Mouse (Mus musculus) heart, adult 18-20 months (tissue): Measurements from ENCODE around the gene Foxo3. TPM values are rescaled to one million over a fixed set of nuclear protein-coding genes. Genes with fewer than 3 reads are reported as not detected.

Source experiments
- DNase-seq, 2 experiments: peaks; one replicate each; pipeline ENCODE4 v3.0.0; 2021 to 2022; ENCODE audit warnings: mixed read lengths in 1 of 2
- long read RNA-seq, 2 experiments: library from polyadenylated mRNA; stranded (forward); transcript quantifications; one replicate each; pipeline ENCODE4 v2.0.0; 2021
- total RNA-seq, 2 experiments: library from RNA; stranded (reverse); gene quantifications; 2 replicates each; pipeline ENCODE4 v1.2.3; 2021

Gene Foxo3
- 10 to 100 TPM; 76.2 to 94.4 TPM for total RNA-seq
- long read RNA-seq, experiment 1, full-length matches to known transcripts = 8 of 19 reads
- long read RNA-seq, experiment 1, partial matches to known transcripts = 0 of 19 reads
- long read RNA-seq, experiment 1, other reads (novel, unspliced or antisense) = 11 of 19 reads
- long read RNA-seq, experiment 2, full-length matches to known transcripts = 6 of 8 reads
- long read RNA-seq, experiment 2, partial matches to known transcripts = 0 of 8 reads
- long read RNA-seq, experiment 2, other reads (novel, unspliced or antisense) = 2 of 8 reads

GRCm38 (mm10) chr10:42276507-42277345 lies at the start of gene Foxo3:
Foxo3 (minus strand) TSS chr10:42276755.
- peak; percentile 94 for DNase-seq

GRCm38 (mm10) chr10:42325305-42325704 lies 48.8 kb upstream of the Foxo3 start:
- DNase-seq = no peak

GRCm38 (mm10) chr10:42323978-42324377 lies 47.4 kb upstream of the Foxo3 start:
- no peak for DNase-seq

GRCm38 (mm10) chr10:42313222-42313786 lies 36.7 kb upstream of the Foxo3 start:
- DNase-seq = no peak

- DNase-seq = no peak
Observed at GRCm38 (mm10) chr10:42312557-42312956, 36.0 kb upstream of the Foxo3 start.

- no peak for DNase-seq
Observed at GRCm38 (mm10) chr10:42308687-42308987, 32.1 kb upstream of the Foxo3 start.

- DNase-seq = peak; percentile 65 to 91
Observed at GRCm38 (mm10) chr10:42307980-42308686, 31.6 kb upstream of the Foxo3 start.

GRCm38 (mm10) chr10:42306422-42306821 lies 29.9 kb upstream of the Foxo3 start:
- DNase-seq = no peak

- peak in 1 of 2 experiments; percentile 17 for DNase-seq
Observed at GRCm38 (mm10) chr10:42300805-42301204, 24.2 kb upstream of the Foxo3 start.

- peak; percentile 21 to 44 for DNase-seq
Observed at GRCm38 (mm10) chr10:42299967-42300366, 23.4 kb upstream of the Foxo3 start.

- no peak for DNase-seq
Observed at GRCm38 (mm10) chr10:42299426-42299825, 22.9 kb upstream of the Foxo3 start.

- DNase-seq = no peak
Observed at GRCm38 (mm10) chr10:42297954-42298353, 21.4 kb upstream of the Foxo3 start.

- DNase-seq = no peak
Observed at GRCm38 (mm10) chr10:42297109-42297508, 20.6 kb upstream of the Foxo3 start.

GRCm38 (mm10) chr10:42296559-42296958 lies 20.0 kb upstream of the Foxo3 start:
- DNase-seq = no peak

- DNase-seq = peak in 1 of 2 experiments; percentile 45
Observed at GRCm38 (mm10) chr10:42295028-42295427, 18.5 kb upstream of the Foxo3 start.

GRCm38 (mm10) chr10:42294392-42294791 lies 17.8 kb upstream of the Foxo3 start:
- DNase-seq = peak in 1 of 2 experiments; percentile 25

GRCm38 (mm10) chr10:42293877-42294276 lies 17.3 kb upstream of the Foxo3 start:
- DNase-seq = no peak

- DNase-seq = peak in 1 of 2 experiments; percentile 63
Observed at GRCm38 (mm10) chr10:42291360-42291759, 14.8 kb upstream of the Foxo3 start.

- DNase-seq = no peak
Observed at GRCm38 (mm10) chr10:42287666-42288065, 11.1 kb upstream of the Foxo3 start.

- DNase-seq = no peak
Observed at GRCm38 (mm10) chr10:42278307-42278850, 1.8 kb upstream of the Foxo3 start.

- peak; percentile 98 to 99 for DNase-seq
Observed at GRCm38 (mm10) chr10:42277476-42278306, 1.1 kb upstream of the Foxo3 start.
